Mouse (Mus musculus): ENCODE measurements around the gene Lingo3. TPM values are rescaled to one million over a fixed set of nuclear protein-coding genes. Genes with fewer than 3 reads are reported as not detected.

Gene Lingo3
- polyA plus RNA-seq (2012; rRNA removed) = 0.06 and 0.08 TPM in 2 replicates

DNA sequence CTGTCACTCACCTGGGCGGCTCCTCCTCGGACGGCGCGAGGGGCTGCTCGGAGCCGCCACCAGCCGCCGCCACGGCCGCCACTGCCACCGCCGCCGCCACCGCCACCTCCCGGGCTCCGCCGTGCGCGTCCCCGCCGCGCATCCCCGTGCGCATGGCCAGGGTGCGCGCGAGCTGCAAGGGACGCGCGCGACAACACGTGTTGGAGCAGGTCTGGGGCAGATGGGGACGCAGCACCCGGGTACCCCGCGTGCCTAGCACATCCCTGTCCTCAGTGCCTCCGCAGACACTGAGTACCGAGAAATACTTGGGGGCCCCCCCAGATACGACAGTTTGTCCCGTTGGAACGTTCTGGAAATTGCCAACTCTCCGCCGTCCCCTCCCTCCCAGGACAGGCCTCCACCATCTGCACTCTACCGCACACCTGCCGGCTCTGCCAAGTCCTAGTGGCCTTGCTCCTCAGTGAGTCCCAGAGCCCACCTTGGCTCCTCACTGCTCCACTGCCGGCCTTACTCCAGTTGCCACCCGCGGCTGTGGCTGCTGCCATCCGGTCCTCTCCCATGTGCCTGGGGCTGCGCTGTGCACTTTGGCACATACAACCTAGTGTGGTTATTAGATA, at the start of gene Lingo3:
Gene Lingo3 (minus strand): TSS at position 109 of the 617 bp plus-strand sequence.
- H3K36me3 ChIP-seq (ENCODE audit: control insufficient read depth, insufficient read depth, low read length) = no peaks in the 10 kb centered on the region
- H3K27me3 ChIP-seq (ENCODE audit: control insufficient read depth, insufficient read depth, low read length) = peaks cover 21% of the 10 kb centered on the region
- no peak within 1 kb of the TSS for H3K27ac ChIP-seq (ENCODE audit: insufficient read depth, low read depth, low read length)
- peak within 1 kb of the TSS; percentile 39 for H3K4me3 ChIP-seq (ENCODE audit: low read depth, low read length)
- 3% methylated on average over 47 of the region's 51 CpGs for WGBS
- H3K4me1 ChIP-seq (ENCODE audit: control insufficient read depth, insufficient read depth, insufficient read length, low read length) = peaks cover 4% of the 10 kb centered on the region
- TF ChIP-seq CTCF (IDR thresholded peaks at IDR 0.05; ENCODE audit: extremely low read depth, insufficient read length, insufficient replicate concordance, low read depth, low read length) (no peak), POLR2A (IDR thresholded peaks at IDR 0.05; ENCODE audit: low read depth, low read length) (no peak)

- H3K4me1 ChIP-seq (ENCODE audit: control insufficient read depth, insufficient read depth, insufficient read length, low read length) = peaks cover 5% of the 10 kb centered on the region
- WGBS = 10% methylated on average over 11 of the region's 11 CpGs
- TF ChIP-seq CTCF (IDR thresholded peaks at IDR 0.05; ENCODE audit: extremely low read depth, insufficient read length, insufficient replicate concordance, low read depth, low read length) = no peak
- no peak for TF ChIP-seq POLR2A (IDR thresholded peaks at IDR 0.05; ENCODE audit: low read depth, low read length)
- 0 out of 2 replicates have a peak, but pooled peaks cover 4% of the 10 kb centered on the region for H3K27me3 ChIP-seq (ENCODE audit: control insufficient read depth, insufficient read depth, low read length)
- no peaks in the 10 kb centered on the region for H3K36me3 ChIP-seq (ENCODE audit: control insufficient read depth, insufficient read depth, low read length)
- no peak overlapping the region for H3K4me3 ChIP-seq (ENCODE audit: low read depth, low read length)
- no peak overlapping the region for H3K27ac ChIP-seq (ENCODE audit: insufficient read depth, low read depth, low read length)
Observed at GRCm38 (mm10) chr10:80887181-80887580, 43.3 kb upstream of the Lingo3 start.

- H3K4me3 ChIP-seq (ENCODE audit: low read depth, low read length) = no peak overlapping the region
- no peak overlapping the region for H3K27ac ChIP-seq (ENCODE audit: insufficient read depth, low read depth, low read length)
- 29% methylated on average over 10 of the region's 10 CpGs for WGBS
- no peaks in the 10 kb centered on the region for H3K4me1 ChIP-seq (ENCODE audit: control insufficient read depth, insufficient read depth, insufficient read length, low read length)
- H3K36me3 ChIP-seq (ENCODE audit: control insufficient read depth, insufficient read depth, low read length) = no peaks in the 10 kb centered on the region
- TF ChIP-seq CTCF (IDR thresholded peaks at IDR 0.05; ENCODE audit: extremely low read depth, insufficient read length, insufficient replicate concordance, low read depth, low read length) = peak; percentile 82
- TF ChIP-seq POLR2A (IDR thresholded peaks at IDR 0.05; ENCODE audit: low read depth, low read length) = no peak
- no peaks in the 10 kb centered on the region for H3K27me3 ChIP-seq (ENCODE audit: control insufficient read depth, insufficient read depth, low read length)
Observed at GRCm38 (mm10) chr10:80881301-80881700, 37.5 kb upstream of the Lingo3 start.

DNA sequence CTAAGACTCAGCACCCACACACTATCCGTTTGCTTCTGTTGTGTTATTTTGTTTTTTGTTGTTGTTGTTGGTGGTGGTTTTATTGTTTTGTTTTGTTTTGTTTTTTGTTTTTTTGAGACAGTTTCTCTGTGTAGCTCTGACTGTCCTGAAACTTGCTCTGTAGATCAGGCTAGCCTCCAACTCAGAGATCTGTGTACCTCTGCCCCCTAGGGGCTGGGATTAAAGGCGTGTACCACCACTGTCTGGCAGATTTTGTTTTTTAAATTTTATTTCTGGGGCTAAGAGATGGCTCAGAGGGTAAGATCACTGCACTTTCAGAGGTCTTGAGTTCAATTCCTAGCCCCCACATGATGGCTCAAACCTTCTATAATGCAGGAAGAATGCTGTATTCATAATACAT, 37.1 kb upstream of the Lingo3 start:
- WGBS = 66% methylated on average over 2 of the region's 2 CpGs
- H3K4me3 ChIP-seq (ENCODE audit: low read depth, low read length) = no peak overlapping the region
- H3K36me3 ChIP-seq (ENCODE audit: control insufficient read depth, insufficient read depth, low read length) = no peaks in the 10 kb centered on the region
- H3K27ac ChIP-seq (ENCODE audit: insufficient read depth, low read depth, low read length) = no peak overlapping the region
- no peaks in the 10 kb centered on the region for H3K4me1 ChIP-seq (ENCODE audit: control insufficient read depth, insufficient read depth, insufficient read length, low read length)
- no peak for TF ChIP-seq POLR2A (IDR thresholded peaks at IDR 0.05; ENCODE audit: low read depth, low read length)
- H3K27me3 ChIP-seq (ENCODE audit: control insufficient read depth, insufficient read depth, low read length) = no peaks in the 10 kb centered on the region

DNA sequence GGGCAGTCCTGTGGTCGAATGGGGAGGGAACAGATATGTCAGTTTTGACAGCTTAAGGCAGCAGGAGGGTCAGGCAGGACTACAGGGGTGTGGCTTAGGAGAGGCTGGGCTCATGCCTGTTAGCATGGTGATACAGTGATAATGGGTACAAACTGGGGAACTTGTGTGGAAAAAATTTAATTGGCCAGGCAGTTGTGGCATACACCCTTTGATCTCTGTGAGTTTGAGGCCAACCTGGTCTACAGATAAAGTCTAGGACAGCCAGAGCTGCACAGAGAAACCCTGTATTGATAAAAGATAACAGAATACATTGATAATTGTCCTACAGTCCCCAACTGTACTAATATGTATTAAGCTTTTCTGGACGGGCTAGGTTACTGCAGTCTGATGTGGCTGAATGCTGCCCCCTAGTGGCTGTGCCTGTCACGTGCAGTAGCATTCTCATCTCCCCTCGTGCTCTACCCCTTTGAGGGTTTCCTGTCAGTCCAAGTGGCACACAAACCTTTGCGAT, 36.3 kb upstream of the Lingo3 start:
- WGBS = 11% methylated on average over 5 of the region's 5 CpGs

GRCm38 (mm10) chr10:80876594-80876993, 32.8 kb upstream of the Lingo3 start:
- Histone ChIP-seq H3K27me3 (ENCODE audit: control insufficient read depth, insufficient read depth, low read length) (no peaks in the 10 kb centered on the region), H3K27ac (ENCODE audit: insufficient read depth, low read depth, low read length) (no peak overlapping the region), H3K4me3 (ENCODE audit: low read depth, low read length) (no peak overlapping the region), H3K4me1 (ENCODE audit: control insufficient read depth, insufficient read depth, insufficient read length, low read length) (peaks cover under 1% of the 10 kb centered on the region; the same call in 1 of the 2 replicates), H3K36me3 (ENCODE audit: control insufficient read depth, insufficient read depth, low read length) (no peaks in the 10 kb centered on the region)
- WGBS = 31% methylated on average over 3 of the region's 3 CpGs
- TF ChIP-seq POLR2A (IDR thresholded peaks at IDR 0.05; ENCODE audit: low read depth, low read length) (no peak), CTCF (IDR thresholded peaks at IDR 0.05; ENCODE audit: extremely low read depth, insufficient read length, insufficient replicate concordance, low read depth, low read length) (no peak)

More for the DNA sequence above, 36.3 kb upstream of the Lingo3 start:
- H3K4me1 ChIP-seq (ENCODE audit: control insufficient read depth, insufficient read depth, insufficient read length, low read length) = no peaks in the 10 kb centered on the region
- TF ChIP-seq POLR2A (IDR thresholded peaks at IDR 0.05; ENCODE audit: low read depth, low read length) (no peak), CTCF (IDR thresholded peaks at IDR 0.05; ENCODE audit: extremely low read depth, insufficient read length, insufficient replicate concordance, low read depth, low read length) (peak; percentile 80; the same call in 1 of the 2 replicates)
- no peak overlapping the region for H3K4me3 ChIP-seq (ENCODE audit: low read depth, low read length)
- H3K27ac ChIP-seq (ENCODE audit: insufficient read depth, low read depth, low read length) = no peak overlapping the region
- H3K36me3 ChIP-seq (ENCODE audit: control insufficient read depth, insufficient read depth, low read length) = no peaks in the 10 kb centered on the region
- H3K27me3 ChIP-seq (ENCODE audit: control insufficient read depth, insufficient read depth, low read length) = no peaks in the 10 kb centered on the region

DNA sequence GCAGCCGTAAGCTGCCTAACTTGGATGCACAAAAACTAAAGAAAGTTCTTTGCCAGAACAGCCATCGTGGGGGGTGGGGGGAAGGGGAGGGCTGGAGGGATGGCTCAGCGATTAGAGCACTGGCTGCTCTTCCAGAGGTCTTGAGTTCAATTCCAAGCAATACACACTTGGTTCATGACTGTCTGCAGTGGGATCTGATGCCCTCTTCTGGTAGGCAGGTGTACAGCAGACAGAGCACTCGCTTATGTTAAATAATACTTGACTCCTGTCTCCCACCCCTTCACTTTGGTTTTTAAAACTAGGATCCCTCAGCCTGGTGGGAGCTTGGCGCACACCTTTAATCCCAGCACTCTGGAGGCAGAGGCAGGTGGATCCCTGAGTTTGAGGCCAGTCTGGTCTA, 32.2 kb upstream of the Lingo3 start:
- no peak overlapping the region for H3K27ac ChIP-seq (ENCODE audit: insufficient read depth, low read depth, low read length)
- 26% methylated on average over 5 of the region's 5 CpGs for WGBS
- H3K4me3 ChIP-seq (ENCODE audit: low read depth, low read length) = no peak overlapping the region
- TF ChIP-seq POLR2A (IDR thresholded peaks at IDR 0.05; ENCODE audit: low read depth, low read length) = no peak
- TF ChIP-seq CTCF (IDR thresholded peaks at IDR 0.05; ENCODE audit: extremely low read depth, insufficient read length, insufficient replicate concordance, low read depth, low read length) = peak; percentile 45; the same call in 1 of the 2 replicates
- H3K27me3 ChIP-seq (ENCODE audit: control insufficient read depth, insufficient read depth, low read length) = no peaks in the 10 kb centered on the region
- peaks cover 6% of the 10 kb centered on the region for H3K4me1 ChIP-seq (ENCODE audit: control insufficient read depth, insufficient read depth, insufficient read length, low read length)
- no peaks in the 10 kb centered on the region for H3K36me3 ChIP-seq (ENCODE audit: control insufficient read depth, insufficient read depth, low read length)

Data from small intestine, adult 2 months (tissue).